Mouse (Mus musculus): ENCODE measurements around the gene Hemk1. TPM values are rescaled to one million over a fixed set of nuclear protein-coding genes. Genes with fewer than 3 reads are reported as not detected.

The Hemk1 gene
- total and polyA plus RNA-seq, 3 experiments, result 11.9 to 20.5 (median 12.1) TPM

GRCm38 (mm10) chr9:107285009-107285408 is 53.1 kb downstream of the Hemk1 start:
- in situ Hi-C loops (cut with MboI; ENCODE audit: low pct_ligation_motif_present, low pct_unique_long_range_greater_than_20kb, low sequenced_read_pairs) (loop anchor here (5.0 to 25.0 kb wide), 2 partner anchors 38 to 623 kb away; partner anchors contain the start of gene Grm2), dilution Hi-C loops (cut with MboI; ENCODE audit: extremely low pct_ligation_motif_present, extremely low pct_unique_long_range_greater_than_20kb, low sequenced_read_pairs) (no loop called here)
- Histone ChIP-seq H3K4me1 (ENCODE audit: control insufficient read depth in 1 of 2, insufficient read depth in 2 of 2) (peaks cover 11 to 59% of the 10 kb centered on the region in 2 experiments), H3K4me3 (replicated peaks in 1 of 3; ENCODE audit: low read depth in 2 of 3, low read length in 2 of 3, poor library complexity in 1 of 3) (no peak overlapping the region), H3K27me3 (replicated peaks) (no peaks in the 10 kb centered on the region), H3K36me3 (replicated peaks in 1 of 2; ENCODE audit: control insufficient read depth in 1 of 2, insufficient read depth in 1 of 2, low read length in 1 of 2) (peaks cover 9 to 49% of the 10 kb centered on the region in 2 experiments), H3K79me2 (replicated peaks; ENCODE audit: control insufficient read depth, extremely low read depth, insufficient read depth, poor library complexity, severe bottlenecking) (no peaks in the 10 kb centered on the region), H3K9me3 (replicated peaks; ENCODE audit: low read length) (no peaks in the 10 kb centered on the region), H3K27ac (ENCODE audit: insufficient read depth, low read depth) (no peak overlapping the region), H3K4me2 (ENCODE audit: insufficient read depth, low read depth, poor library complexity, severe bottlenecking) (no peak overlapping the region), H3K9ac (ENCODE audit: insufficient read depth, low read depth) (no peak overlapping the region)
- TF ChIP-seq CHD2 (IDR thresholded peaks at IDR 0.05; ENCODE audit: low read length), result 0 out of 2 replicates have a peak, but pooled peaks have one; percentile 25
- TF ChIP-seq PAX5 (IDR thresholded peaks at IDR 0.05; ENCODE audit: low read length), result no peak
- peak; percentile 63 for DNase-seq (ENCODE audit: extremely low read depth)

- Histone ChIP-seq H3K9ac (ENCODE audit: insufficient read depth, low read depth) (no peak overlapping the region), H3K9me3 (replicated peaks; ENCODE audit: low read length) (no peaks in the 10 kb centered on the region), H3K4me1 (ENCODE audit: control insufficient read depth in 1 of 2, insufficient read depth in 2 of 2) (peaks cover 24 to 71% of the 10 kb centered on the region in 2 experiments), H3K4me2 (ENCODE audit: insufficient read depth, low read depth, poor library complexity, severe bottlenecking) (no peak overlapping the region), H3K27ac (ENCODE audit: insufficient read depth, low read depth) (no peak overlapping the region), H3K4me3 (replicated peaks in 1 of 3; ENCODE audit: low read depth in 2 of 3, low read length in 2 of 3, poor library complexity in 1 of 3) (no peak overlapping the region), H3K36me3 (replicated peaks in 1 of 2; ENCODE audit: control insufficient read depth in 1 of 2, insufficient read depth in 1 of 2, low read length in 1 of 2) (peaks cover 9 to 60% of the 10 kb centered on the region in 2 experiments), H3K27me3 (replicated peaks) (no peaks in the 10 kb centered on the region), H3K79me2 (replicated peaks; ENCODE audit: control insufficient read depth, extremely low read depth, insufficient read depth, poor library complexity, severe bottlenecking) (no peaks in the 10 kb centered on the region)
- no peak for DNase-seq (ENCODE audit: extremely low read depth)
- in situ Hi-C loops (cut with MboI; ENCODE audit: low pct_ligation_motif_present, low pct_unique_long_range_greater_than_20kb, low sequenced_read_pairs), result loop anchor here (25.0 kb wide), 1 partner anchor 621 kb away; the partner anchor contains the start of gene Grm2
- TF ChIP-seq CHD2 (IDR thresholded peaks at IDR 0.05; ENCODE audit: low read length) (no peak), GABPA (IDR thresholded peaks at IDR 0.05; ENCODE audit: insufficient replicate concordance, low read depth, low read length) (no peak), CHD1 (IDR thresholded peaks at IDR 0.05; ENCODE audit: low read depth, low read length) (no peak), MEF2A (IDR thresholded peaks at IDR 0.05; ENCODE audit: borderline replicate concordance, low read depth, low read length) (no peak), MYC (IDR thresholded peaks at IDR 0.05; ENCODE audit: low read depth, low read length) (no peak), ZKSCAN1 (IDR thresholded peaks at IDR 0.05; ENCODE audit: borderline replicate concordance, low read depth, low read length) (no peak), JUND (conservative IDR thresholded peaks at IDR 0.05; ENCODE audit: low read depth, low read length) (no peak), JUN (IDR thresholded peaks at IDR 0.05; ENCODE audit: insufficient read depth, low read depth, low read length) (no peak), USF1 (IDR thresholded peaks at IDR 0.05; ENCODE audit: low read depth, low read length) (no peak), SMC3 (IDR thresholded peaks at IDR 0.05; ENCODE audit: low read depth, low read length) (no peak), SIN3A (IDR thresholded peaks at IDR 0.05; ENCODE audit: low read length) (no peak), ZMIZ1 (IDR thresholded peaks at IDR 0.05; ENCODE audit: low read depth, low read length) (no peak), BHLHE40 (IDR thresholded peaks at IDR 0.05; ENCODE audit: low read depth, low read length) (no peak), RCOR1 (conservative IDR thresholded peaks at IDR 0.05; ENCODE audit: low read depth, low read length) (no peak), ELF1 (IDR thresholded peaks at IDR 0.05; ENCODE audit: low read depth, low read length) (no peak), PAX5 (IDR thresholded peaks at IDR 0.05; ENCODE audit: low read length) (no peak), NRF1 (IDR thresholded peaks at IDR 0.05; ENCODE audit: low read depth, low read length) (no peak)
- dilution Hi-C loops (cut with MboI; ENCODE audit: extremely low pct_ligation_motif_present, extremely low pct_unique_long_range_greater_than_20kb, low sequenced_read_pairs), result no loop called here
Observed at GRCm38 (mm10) chr9:107282951-107283350, 55.2 kb downstream of the Hemk1 start.
